Mouse (Mus musculus) lung, postnatal 10 days (tissue): ENCODE measurements around the gene Ric8b.
A peak's percentile ranks its signal among the peaks of the same experiment; 100 is the strongest.

ENCODE experiments used
- DNase-seq: peaks from one replicate; pipeline ENCODE4 v3.0.0; 2021

Ric8b gene

GRCm38 (mm10) chr10:85013464-85013863 is 96.0 kb downstream of the Ric8b start:
- peak; percentile 48 for DNase-seq

GRCm38 (mm10) chr10:85013924-85014428 is 96.6 kb downstream of the Ric8b start:
- no peak for DNase-seq

- no peak for DNase-seq
Observed at GRCm38 (mm10) chr10:85014456-85014976, 97.1 kb downstream of the Ric8b start.

GRCm38 (mm10) chr10:85022647-85023312 is 105.4 kb downstream of the Ric8b start:
- DNase-seq: no peak

GRCm38 (mm10) chr10:85023313-85023666 is 105.9 kb downstream of the Ric8b start:
- DNase-seq: no peak

GRCm38 (mm10) chr10:85025799-85026424 is 108.5 kb downstream of the Ric8b start:
- no peak for DNase-seq

- peak; percentile 28 for DNase-seq
Observed at GRCm38 (mm10) chr10:85027619-85028175, 110.3 kb downstream of the Ric8b start.

GRCm38 (mm10) chr10:85035131-85035725 is 117.8 kb downstream of the Ric8b start:
- DNase-seq: no peak

GRCm38 (mm10) chr10:85038147-85038546 is 120.7 kb downstream of the Ric8b start:
- DNase-seq: no peak

GRCm38 (mm10) chr10:85038852-85039251 is 121.4 kb downstream of the Ric8b start:
- DNase-seq: no peak

GRCm38 (mm10) chr10:85044191-85044711 is 126.8 kb downstream of the Ric8b start:
- DNase-seq: peak; percentile 13

GRCm38 (mm10) chr10:85044732-85045720 is 127.6 kb downstream of the Ric8b start:
- DNase-seq: peak; percentile 74

GRCm38 (mm10) chr10:85046585-85046984 is 129.2 kb downstream of the Ric8b start:
- peak; percentile 41 for DNase-seq

- no peak for DNase-seq
Observed at GRCm38 (mm10) chr10:85048008-85048407, 130.6 kb downstream of the Ric8b start.

- DNase-seq: no peak
Observed at GRCm38 (mm10) chr10:85050668-85051208, 133.3 kb downstream of the Ric8b start.

GRCm38 (mm10) chr10:85052451-85052850 is 135.0 kb downstream of the Ric8b start:
- DNase-seq: no peak

- DNase-seq: no peak
Observed at GRCm38 (mm10) chr10:85054876-85055275, 137.5 kb downstream of the Ric8b start.
